Mouse (Mus musculus): Measurements from ENCODE around the gene Gas6. TPM values are rescaled to one million over a fixed set of nuclear protein-coding genes. Genes with fewer than 3 reads are reported as not detected.

The Gas6 gene
- polyA plus RNA-seq (2012; rRNA removed) = 101 and 106 TPM in 2 replicates

GRCm38 (mm10) chr8:13493858-13494631 lies at the start of gene Gas6:
Gene Gas6, minus strand, starts transcription at chr8:13494490.
- H3K27ac ChIP-seq (ENCODE audit: insufficient read depth, low read length) = peak within 1 kb of the TSS; percentile 56
- peaks cover 4% of the 10 kb centered on the region; the same call in 1 of the 2 replicates for H3K4me1 ChIP-seq (ENCODE audit: control insufficient read depth, insufficient read depth, low read length)
- peak within 1 kb of the TSS; percentile 95 for H3K4me3 ChIP-seq (ENCODE audit: insufficient read depth, low read length)
- TF ChIP-seq CTCF (IDR thresholded peaks at IDR 0.05; ENCODE audit: extremely low read depth, insufficient read depth, low read length) = no peak
- TF ChIP-seq POLR2A (IDR thresholded peaks at IDR 0.05; ENCODE audit: extremely low read depth, insufficient read depth, low read length) = peak; percentile 87

- TF ChIP-seq POLR2A (IDR thresholded peaks at IDR 0.05; ENCODE audit: extremely low read depth, insufficient read depth, low read length) (no peak), CTCF (IDR thresholded peaks at IDR 0.05; ENCODE audit: extremely low read depth, insufficient read depth, low read length) (no peak)
- no peak overlapping the region for H3K27ac ChIP-seq (ENCODE audit: insufficient read depth, low read length)
- no peak overlapping the region for H3K4me3 ChIP-seq (ENCODE audit: insufficient read depth, low read length)
- peaks cover 3% of the 10 kb centered on the region for H3K4me1 ChIP-seq (ENCODE audit: control insufficient read depth, insufficient read depth, low read length)
These were observed 47.2 kb upstream of the Gas6 start for GRCm38 (mm10) chr8:13541526-13541925.

GRCm38 (mm10) chr8:13540122-13540521 lies 45.8 kb upstream of the Gas6 start:
- peaks cover 3% of the 10 kb centered on the region for H3K4me1 ChIP-seq (ENCODE audit: control insufficient read depth, insufficient read depth, low read length)
- H3K4me3 ChIP-seq (ENCODE audit: insufficient read depth, low read length) = no peak overlapping the region
- TF ChIP-seq CTCF (IDR thresholded peaks at IDR 0.05; ENCODE audit: extremely low read depth, insufficient read depth, low read length) = no peak
- no peak for TF ChIP-seq POLR2A (IDR thresholded peaks at IDR 0.05; ENCODE audit: extremely low read depth, insufficient read depth, low read length)
- H3K27ac ChIP-seq (ENCODE audit: insufficient read depth, low read length) = no peak overlapping the region

- H3K27ac ChIP-seq (ENCODE audit: insufficient read depth, low read length) = no peak overlapping the region
- no peak overlapping the region for H3K4me3 ChIP-seq (ENCODE audit: insufficient read depth, low read length)
- H3K4me1 ChIP-seq (ENCODE audit: control insufficient read depth, insufficient read depth, low read length) = peaks cover 3% of the 10 kb centered on the region
- TF ChIP-seq CTCF (IDR thresholded peaks at IDR 0.05; ENCODE audit: extremely low read depth, insufficient read depth, low read length) (no peak), POLR2A (IDR thresholded peaks at IDR 0.05; ENCODE audit: extremely low read depth, insufficient read depth, low read length) (no peak)
These were observed 44.5 kb upstream of the Gas6 start for GRCm38 (mm10) chr8:13538821-13539220.

GRCm38 (mm10) chr8:13537102-13537501 lies 42.8 kb upstream of the Gas6 start:
- Histone ChIP-seq H3K27ac (ENCODE audit: insufficient read depth, low read length) (no peak overlapping the region), H3K4me1 (ENCODE audit: control insufficient read depth, insufficient read depth, low read length) (peaks cover 3% of the 10 kb centered on the region), H3K4me3 (ENCODE audit: insufficient read depth, low read length) (no peak overlapping the region)
- TF ChIP-seq POLR2A (IDR thresholded peaks at IDR 0.05; ENCODE audit: extremely low read depth, insufficient read depth, low read length) (no peak), CTCF (IDR thresholded peaks at IDR 0.05; ENCODE audit: extremely low read depth, insufficient read depth, low read length) (no peak)

GRCm38 (mm10) chr8:13533123-13533522 lies 38.8 kb upstream of the Gas6 start:
- TF ChIP-seq CTCF (IDR thresholded peaks at IDR 0.05; ENCODE audit: extremely low read depth, insufficient read depth, low read length) (no peak), POLR2A (IDR thresholded peaks at IDR 0.05; ENCODE audit: extremely low read depth, insufficient read depth, low read length) (no peak)
- Histone ChIP-seq H3K4me3 (ENCODE audit: insufficient read depth, low read length) (no peak overlapping the region), H3K27ac (ENCODE audit: insufficient read depth, low read length) (no peak overlapping the region), H3K4me1 (ENCODE audit: control insufficient read depth, insufficient read depth, low read length) (peaks cover 3% of the 10 kb centered on the region)

GRCm38 (mm10) chr8:13531602-13532171 lies 37.4 kb upstream of the Gas6 start:
- Histone ChIP-seq H3K4me3 (ENCODE audit: insufficient read depth, low read length) (no peak overlapping the region), H3K4me1 (ENCODE audit: control insufficient read depth, insufficient read depth, low read length) (peaks cover 2% of the 10 kb centered on the region; the same call in 1 of the 2 replicates), H3K27ac (ENCODE audit: insufficient read depth, low read length) (no peak overlapping the region)
- TF ChIP-seq CTCF (IDR thresholded peaks at IDR 0.05; ENCODE audit: extremely low read depth, insufficient read depth, low read length) = no peak
- no peak for TF ChIP-seq POLR2A (IDR thresholded peaks at IDR 0.05; ENCODE audit: extremely low read depth, insufficient read depth, low read length)

- H3K4me3 ChIP-seq (ENCODE audit: insufficient read depth, low read length) = no peak overlapping the region
- peaks cover 2% of the 10 kb centered on the region; the same call in 1 of the 2 replicates for H3K4me1 ChIP-seq (ENCODE audit: control insufficient read depth, insufficient read depth, low read length)
- no peak overlapping the region for H3K27ac ChIP-seq (ENCODE audit: insufficient read depth, low read length)
- TF ChIP-seq CTCF (IDR thresholded peaks at IDR 0.05; ENCODE audit: extremely low read depth, insufficient read depth, low read length) = no peak
- TF ChIP-seq POLR2A (IDR thresholded peaks at IDR 0.05; ENCODE audit: extremely low read depth, insufficient read depth, low read length) = no peak
These were observed 36.7 kb upstream of the Gas6 start for GRCm38 (mm10) chr8:13530941-13531340.

GRCm38 (mm10) chr8:13530401-13530800 lies 36.1 kb upstream of the Gas6 start:
- no peak overlapping the region for H3K27ac ChIP-seq (ENCODE audit: insufficient read depth, low read length)
- H3K4me1 ChIP-seq (ENCODE audit: control insufficient read depth, insufficient read depth, low read length) = peaks cover 2% of the 10 kb centered on the region; the same call in 1 of the 2 replicates
- no peak overlapping the region for H3K4me3 ChIP-seq (ENCODE audit: insufficient read depth, low read length)
- no peak for TF ChIP-seq POLR2A (IDR thresholded peaks at IDR 0.05; ENCODE audit: extremely low read depth, insufficient read depth, low read length)
- TF ChIP-seq CTCF (IDR thresholded peaks at IDR 0.05; ENCODE audit: extremely low read depth, insufficient read depth, low read length) = no peak

- Histone ChIP-seq H3K27ac (ENCODE audit: insufficient read depth, low read length) (no peak overlapping the region), H3K4me3 (ENCODE audit: insufficient read depth, low read length) (no peak overlapping the region), H3K4me1 (ENCODE audit: control insufficient read depth, insufficient read depth, low read length) (peaks cover 2% of the 10 kb centered on the region; the same call in 1 of the 2 replicates)
- TF ChIP-seq POLR2A (IDR thresholded peaks at IDR 0.05; ENCODE audit: extremely low read depth, insufficient read depth, low read length) (no peak), CTCF (IDR thresholded peaks at IDR 0.05; ENCODE audit: extremely low read depth, insufficient read depth, low read length) (no peak)
These were observed 35.6 kb upstream of the Gas6 start for GRCm38 (mm10) chr8:13529891-13530316.
